Mouse (Mus musculus): ENCODE data around the gene Izumo4. TPM values are rescaled to one million over a fixed set of nuclear protein-coding genes. Genes with fewer than 3 reads are reported as not detected.

Izumo4 gene
- total RNA-seq (2022): 10 to 100 TPM; 56.6 to 73.2 (median 69.8) TPM

DNA sequence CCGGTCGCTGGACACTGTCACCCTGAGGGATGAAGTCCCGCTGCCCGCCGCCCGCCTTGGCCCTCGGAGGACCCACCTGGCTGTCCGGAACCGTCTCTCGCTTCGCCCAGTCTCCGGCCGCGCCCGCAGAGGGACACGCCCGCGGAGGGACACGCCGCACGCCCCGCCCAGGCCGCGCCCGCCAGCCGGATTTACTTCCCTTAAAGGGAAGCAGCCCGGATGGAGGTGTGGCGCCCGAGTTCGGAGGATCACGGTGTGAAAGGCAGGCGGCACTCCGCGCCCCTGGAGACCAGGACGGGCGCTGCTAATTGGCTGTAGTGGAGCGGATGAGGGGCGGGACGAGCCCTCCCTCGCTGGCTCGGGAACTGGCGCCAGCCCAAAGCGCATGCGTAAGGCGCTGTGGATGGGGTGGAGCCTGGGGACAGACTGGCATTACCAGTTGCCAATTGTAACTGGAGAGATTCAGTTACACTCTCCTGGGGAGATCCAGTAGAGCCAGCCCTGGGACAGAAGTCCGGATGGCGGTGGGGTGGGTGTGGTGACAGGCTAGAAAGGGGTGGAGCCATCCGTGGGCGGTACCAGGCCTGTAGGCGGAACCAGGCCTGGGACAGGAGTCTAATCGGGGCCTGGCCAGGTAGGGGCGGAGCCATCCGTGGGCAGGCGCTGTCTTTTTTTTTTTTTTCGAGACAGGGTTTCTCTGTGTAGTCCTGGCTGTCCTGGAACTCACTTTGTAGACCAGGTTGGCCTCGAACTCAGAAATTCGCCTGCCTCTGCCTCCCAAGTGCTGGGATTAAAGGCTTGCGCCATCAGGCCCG, at the start of gene Izumo4, which contains the start of gene Mob3a:
Gene Izumo4, plus strand, starts transcription at position 464 of the 815 bp plus-strand sequence.
Gene Mob3a, minus strand, starts transcription at position 257 of the 815 bp plus-strand sequence.
- peak; percentile 98 to 99 for DNase-seq (ENCODE audit: low spot score in 2 of 2)

DNA sequence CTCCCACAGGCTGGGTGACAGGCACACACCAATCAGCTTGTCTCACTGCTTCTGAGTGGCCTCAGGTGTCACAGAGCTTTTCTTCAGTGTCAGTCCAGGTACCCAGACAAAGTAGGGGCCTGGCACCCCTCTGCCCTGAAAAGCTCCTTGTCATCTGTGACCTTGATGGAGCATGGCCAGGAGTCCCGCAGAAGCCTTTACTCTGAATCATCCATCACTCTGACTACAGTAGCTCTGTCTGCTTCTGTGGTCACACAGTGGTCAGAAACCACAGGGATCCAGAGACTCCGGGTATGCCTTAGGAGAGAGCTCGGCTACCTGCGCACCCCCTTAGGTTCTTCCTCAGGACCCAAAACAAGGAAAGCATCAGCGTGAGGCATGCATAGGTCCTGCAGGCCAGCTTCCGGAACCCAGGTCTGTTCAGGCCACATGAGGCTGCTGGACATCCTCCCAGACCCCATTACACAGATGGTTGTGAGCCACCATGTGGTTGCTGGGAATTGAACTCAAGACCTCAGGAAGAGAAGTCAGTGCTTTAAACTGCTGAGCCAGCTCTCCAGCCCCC, 48.7 kb upstream of the Izumo4 start:
- DNase-seq (ENCODE audit: low spot score in 2 of 2): no peak

DNA sequence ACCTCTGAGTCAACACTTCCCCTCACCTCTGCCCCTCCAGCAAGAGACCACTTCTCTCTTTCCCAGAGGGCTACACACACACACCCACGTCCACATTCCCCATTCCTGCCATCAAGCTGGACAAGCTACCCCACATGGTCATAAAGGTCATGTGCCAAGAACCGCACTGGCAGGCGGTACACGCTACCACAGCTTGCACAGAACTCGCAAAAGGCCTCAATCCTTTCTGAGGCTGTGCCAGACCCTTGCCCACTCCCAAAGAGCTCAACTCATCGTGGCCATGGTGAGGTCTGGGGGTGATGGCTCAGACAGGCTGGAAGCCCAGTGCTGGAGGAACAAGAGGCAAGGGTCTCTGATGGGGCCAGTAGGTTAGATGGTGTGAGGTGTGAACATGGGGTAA, 47.1 kb upstream of the Izumo4 start:
- no peak for DNase-seq (ENCODE audit: low spot score in 2 of 2)

DNA sequence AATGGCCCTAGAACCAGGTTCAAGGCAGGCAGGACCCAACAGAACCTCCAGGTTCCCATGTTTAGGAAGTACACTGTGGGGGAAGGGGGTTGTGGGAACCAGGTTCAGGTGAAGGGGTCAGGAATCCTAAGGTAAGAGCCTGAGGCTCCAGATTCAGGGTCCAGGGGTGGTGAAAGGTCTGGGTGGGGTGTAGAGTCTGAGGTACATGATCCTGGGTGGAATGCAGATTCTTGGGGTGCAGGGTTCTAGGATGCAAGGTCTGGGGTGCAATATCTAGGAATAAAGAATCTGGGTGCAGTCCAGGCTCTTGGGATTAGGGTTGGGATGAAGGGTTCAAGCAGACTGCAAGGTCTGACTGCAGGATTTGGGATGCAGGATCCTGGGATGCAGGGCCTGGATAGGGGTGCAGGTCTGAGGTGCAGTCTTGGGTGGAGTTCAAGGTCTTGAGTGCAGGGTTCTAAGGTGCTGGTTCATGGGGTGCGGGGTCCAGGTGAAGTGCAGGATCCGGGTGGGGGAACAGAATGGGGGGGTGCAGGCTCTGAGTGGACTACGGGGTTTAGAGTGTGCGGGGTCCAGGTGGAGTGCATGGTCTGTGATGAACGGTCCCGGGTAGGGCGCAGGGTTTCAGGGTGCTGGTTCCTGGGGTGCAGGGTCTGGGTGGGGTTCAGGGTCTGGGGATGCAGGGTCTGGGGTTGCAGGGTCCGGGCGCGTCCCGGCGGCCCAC, 46.4 kb upstream of the Izumo4 start:
- no peak for DNase-seq (ENCODE audit: low spot score in 2 of 2)

DNA sequence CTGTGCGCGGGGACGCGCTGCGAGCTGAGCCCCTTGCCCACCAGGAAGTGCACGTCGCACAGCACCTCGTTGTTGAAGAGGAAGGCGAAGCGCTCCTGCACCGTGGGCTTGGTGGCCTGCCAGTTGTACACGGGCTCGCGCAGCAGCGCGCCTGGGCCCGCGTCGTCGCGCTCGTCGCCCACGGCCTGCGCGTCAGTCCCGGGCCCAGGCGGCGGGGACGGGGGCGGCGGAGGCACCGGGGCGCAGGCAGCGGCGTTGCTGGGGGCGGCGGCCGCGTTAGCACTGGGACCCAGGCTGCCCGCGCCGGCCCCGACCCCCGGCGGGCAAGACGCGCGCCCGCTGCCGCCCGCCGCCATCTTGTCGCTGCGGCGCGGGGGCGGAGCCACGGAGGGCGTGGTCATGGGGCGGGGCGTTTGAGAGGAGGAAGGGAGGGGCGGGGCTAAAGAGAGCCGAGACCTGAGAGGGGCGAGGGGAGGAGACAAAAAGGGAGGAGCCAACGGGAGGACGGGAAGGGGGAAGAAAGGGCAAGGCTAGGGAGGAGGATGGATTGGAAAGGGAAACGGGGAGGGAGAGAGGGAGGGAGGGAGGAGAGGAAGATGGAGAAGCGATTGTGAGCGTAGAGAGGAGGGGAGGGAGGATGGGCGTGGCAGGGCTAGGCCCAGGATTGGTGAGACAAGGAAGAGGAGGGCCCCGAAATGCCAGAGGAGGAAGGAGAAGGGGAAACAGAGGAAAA, 45.7 kb upstream of the Izumo4 start:
- peak; percentile 91 to 95 for DNase-seq (ENCODE audit: low spot score in 2 of 2)

DNA sequence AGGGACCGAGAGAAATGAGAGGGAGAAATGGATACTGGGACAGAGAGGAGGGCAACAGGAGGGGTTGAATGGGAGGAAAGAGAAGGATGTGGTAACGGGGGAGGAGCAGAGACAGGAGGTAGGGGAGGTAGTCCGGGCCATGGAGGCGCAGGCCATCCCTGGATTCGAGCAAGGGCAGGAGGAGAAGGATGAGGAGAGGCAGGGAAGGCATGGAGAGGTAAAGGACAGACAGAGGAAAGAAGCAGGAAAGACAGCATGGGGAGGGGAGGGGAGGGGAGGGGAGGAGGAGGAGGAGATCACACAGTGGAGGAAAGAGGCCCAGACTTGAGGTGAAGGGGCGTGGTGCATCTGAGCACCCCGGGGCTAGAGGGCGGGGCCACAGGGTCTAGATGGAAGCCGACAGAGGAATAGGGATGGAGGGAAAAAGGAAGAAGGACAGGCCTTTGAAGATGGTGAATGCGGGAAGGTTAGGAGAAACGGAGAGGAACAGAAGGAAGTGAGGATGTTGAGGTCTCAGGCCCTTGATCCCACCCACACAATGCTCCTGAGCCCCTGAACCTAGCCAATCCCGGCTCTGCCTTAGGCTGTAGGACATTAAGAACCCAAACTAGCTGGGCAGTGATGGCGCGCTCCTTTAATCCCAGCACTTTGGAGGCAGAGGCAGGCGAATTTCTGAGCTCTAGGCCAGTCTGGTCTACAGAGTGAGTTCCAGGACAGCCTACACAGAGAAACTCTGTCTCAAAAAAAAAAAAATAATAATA, 44.9 kb upstream of the Izumo4 start, which contains the start of gene Btbd2:
Gene Btbd2, minus strand, starts transcription at position 209 of the 761 bp plus-strand sequence.
- DNase-seq (ENCODE audit: low spot score in 2 of 2): no peak

DNA sequence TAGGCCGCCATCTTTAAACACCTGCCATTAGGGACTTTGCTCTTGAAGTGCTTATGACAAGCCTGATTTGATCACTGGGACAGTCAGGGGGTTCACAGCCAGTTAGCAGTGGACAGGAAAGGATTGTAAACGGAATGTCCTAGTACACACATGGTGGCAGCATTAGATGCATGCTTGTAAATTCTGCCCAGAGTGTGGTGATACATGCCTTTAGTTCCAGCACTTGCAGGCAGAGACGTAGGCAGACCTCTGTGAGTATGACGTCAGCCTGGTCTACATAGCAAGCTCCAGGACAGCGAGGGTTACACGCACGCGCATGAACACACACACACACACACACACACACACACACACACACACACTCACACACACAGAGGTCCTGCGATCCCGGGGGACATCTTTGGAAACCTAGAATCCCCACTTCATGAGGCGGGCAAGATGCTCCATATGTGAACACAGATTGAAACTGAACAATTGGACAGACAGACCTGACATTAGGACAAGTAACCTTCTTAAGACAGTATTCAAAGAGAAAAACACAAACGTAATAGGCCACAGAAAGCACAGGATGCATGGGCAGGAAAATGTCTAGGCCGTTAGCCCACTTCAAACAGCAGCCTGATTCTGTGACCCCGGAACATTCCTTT, 43.7 kb upstream of the Izumo4 start:
- DNase-seq (ENCODE audit: low spot score in 2 of 2): no peak

DNA sequence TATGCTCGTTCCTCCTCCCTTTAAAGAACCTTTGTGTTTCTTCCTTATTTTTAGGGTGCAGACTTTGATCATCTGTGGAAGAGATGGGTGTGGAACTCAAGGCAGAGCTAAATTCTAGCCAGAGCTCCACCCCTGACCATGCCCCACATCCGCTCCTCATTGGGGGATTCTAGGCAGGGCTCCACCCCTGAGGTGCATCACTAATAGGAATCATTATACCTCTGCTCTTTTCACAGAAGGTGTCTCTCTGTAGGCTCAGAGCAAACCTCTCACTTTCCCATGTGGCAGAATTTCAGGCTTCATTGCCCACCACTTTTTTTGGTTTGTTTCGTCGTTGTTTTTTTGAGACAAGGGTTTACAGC, 43.2 kb upstream of the Izumo4 start:
- DNase-seq (ENCODE audit: low spot score in 2 of 2): no peak

DNA sequence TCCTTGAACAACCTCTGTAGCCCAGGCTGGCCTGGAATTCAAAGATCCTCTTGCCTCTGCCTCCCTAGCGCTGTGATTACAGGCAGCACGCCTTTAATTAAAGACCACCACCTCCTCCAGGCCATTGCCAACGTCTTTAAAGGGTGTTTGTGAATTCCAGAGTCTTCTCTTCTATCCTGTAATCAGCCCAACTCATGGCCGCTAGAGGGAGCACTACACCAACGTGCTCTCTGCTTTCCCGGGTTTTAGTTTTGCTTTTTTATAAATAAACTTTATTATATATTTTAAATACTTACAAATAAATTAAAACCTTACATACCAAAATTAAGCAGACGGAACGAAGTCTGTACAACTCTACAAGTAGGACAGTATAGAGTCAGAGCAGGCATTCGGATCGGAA, 42.8 kb upstream of the Izumo4 start:
- DNase-seq (ENCODE audit: low spot score in 2 of 2): peak in 1 of 2 experiments; percentile 83

DNA sequence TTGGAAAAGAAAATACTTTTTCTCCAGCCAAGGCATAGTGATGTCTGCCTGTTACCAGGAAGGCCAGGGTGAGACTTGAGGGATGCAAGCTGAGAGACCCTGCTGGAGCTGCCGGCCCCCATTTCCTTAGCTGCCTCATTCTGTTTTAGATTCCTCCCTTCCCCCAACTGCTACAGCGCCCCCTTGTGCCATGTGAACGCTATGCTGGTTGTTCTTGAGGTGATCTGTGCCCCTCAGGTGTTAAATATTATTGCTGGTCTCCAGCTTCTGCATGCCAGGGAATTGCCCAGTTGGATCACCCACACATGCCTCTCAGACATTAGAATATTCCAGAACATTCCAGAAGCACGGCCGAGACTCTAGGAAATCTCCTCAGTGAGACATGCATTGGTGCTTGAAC, 40.8 kb upstream of the Izumo4 start:
- no peak for DNase-seq (ENCODE audit: low spot score in 2 of 2)

DNA sequence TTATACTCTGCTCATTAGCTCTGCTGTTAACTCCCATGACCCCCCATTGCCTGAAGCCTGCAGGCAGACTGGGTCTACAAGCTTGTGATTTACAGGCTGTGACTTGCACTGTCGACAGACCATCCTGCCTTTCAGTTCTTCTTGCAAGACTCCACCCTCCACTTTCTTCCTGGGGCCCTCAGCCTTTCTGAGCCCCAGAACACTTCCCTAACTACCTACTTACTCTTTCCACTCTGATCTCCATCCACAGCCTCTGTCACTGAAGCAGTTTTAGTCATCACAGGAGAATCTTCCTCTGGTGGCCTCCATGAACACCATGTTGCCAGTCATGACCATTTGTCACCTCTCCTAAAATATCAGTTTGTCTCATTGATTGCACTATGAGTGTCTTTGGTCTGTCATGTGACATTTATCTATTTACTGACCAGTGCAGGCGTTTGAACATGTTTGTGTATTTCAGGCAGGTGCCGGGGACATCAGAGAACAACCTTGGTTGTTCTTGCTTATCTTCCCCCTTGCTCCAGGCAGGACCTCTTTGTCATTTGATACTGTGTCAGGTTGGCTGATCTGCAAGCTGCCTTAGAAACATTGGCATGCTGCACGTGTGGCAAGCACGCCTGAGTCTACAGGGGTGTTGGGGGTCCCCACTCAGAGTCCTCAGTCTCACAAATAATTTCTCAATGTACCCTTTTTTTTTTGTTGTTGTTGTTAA, 38.3 kb upstream of the Izumo4 start:
- no peak for DNase-seq (ENCODE audit: low spot score in 2 of 2)

DNA sequence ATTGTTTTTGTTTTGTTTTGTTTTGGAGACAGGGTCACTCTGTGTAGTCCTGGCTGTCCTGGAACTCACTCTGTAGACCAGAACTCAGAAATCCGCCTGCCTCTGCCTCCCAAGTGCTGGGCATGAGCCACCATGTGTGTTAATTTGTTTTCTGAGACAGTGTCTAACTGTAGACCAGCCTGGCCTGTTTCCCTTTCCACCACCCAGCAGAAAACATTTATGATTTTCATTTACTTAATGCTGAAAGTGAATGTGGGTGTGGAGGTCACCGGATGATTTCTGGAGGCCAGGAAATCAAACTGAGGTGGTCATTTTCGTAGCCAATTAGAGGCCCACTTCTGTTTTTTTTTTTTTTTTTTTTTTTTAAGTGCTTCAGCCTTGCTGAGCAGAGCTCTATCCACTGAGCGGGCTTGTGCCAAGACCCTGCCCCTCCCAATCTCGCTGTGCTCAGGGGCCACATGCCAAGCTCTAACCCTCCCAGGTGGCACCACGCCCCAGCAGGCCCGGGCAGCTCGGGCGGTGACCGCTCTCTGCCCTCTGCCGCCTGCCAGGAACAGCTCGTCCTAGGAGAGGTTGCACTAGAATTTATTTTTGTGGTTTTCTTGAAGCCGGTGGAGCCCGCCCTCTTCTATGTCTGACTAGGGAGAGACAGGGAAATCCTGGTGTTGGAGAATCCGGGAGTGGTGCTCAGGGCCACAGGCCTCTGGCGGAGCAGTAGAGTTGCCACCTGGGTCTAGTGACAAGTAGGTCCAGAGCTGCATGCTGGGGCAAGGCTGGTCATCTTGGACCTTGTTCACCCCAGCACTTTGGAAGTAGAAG, 37.6 kb upstream of the Izumo4 start:
- no peak for DNase-seq (ENCODE audit: low spot score in 2 of 2)

DNA sequence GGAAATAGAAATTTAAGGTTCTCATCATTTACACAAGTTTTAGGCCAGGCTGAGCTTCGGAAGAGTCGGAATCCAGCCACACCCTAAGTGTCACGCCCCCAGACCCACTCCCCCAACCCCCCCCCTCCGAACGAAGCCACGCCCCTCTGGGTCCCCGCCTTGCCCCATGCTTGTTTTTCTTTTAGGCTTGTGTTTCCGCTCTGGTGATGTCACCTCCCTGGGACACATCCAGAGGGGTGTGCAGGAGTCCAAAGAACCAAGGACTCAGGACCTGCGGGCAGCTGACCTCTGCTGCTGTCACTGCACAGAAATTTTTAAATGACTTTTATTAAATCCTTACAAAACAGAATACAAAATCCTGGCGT, 37.0 kb upstream of the Izumo4 start:
- no peak for DNase-seq (ENCODE audit: low spot score in 2 of 2)

DNA sequence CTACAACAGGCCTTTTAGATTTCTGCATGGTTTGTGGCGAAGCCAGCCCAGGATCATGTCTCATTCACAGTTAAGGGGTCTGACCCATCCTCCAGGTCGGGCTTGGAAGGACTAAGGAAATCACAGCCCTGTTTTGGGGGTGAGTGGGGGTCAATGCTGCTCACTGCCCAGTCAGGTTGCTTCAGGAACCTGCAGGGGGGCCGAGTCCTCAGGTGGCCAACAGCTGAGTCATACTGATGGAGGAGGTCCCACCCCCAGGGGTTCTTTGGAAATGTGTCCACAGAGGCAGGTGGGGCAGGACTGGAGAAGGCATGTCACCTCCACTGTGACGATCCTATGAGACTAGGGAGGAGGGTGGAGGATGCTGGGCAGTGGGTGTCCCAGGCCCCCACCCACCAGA, 36.5 kb upstream of the Izumo4 start:
- no peak for DNase-seq (ENCODE audit: low spot score in 2 of 2)

DNA sequence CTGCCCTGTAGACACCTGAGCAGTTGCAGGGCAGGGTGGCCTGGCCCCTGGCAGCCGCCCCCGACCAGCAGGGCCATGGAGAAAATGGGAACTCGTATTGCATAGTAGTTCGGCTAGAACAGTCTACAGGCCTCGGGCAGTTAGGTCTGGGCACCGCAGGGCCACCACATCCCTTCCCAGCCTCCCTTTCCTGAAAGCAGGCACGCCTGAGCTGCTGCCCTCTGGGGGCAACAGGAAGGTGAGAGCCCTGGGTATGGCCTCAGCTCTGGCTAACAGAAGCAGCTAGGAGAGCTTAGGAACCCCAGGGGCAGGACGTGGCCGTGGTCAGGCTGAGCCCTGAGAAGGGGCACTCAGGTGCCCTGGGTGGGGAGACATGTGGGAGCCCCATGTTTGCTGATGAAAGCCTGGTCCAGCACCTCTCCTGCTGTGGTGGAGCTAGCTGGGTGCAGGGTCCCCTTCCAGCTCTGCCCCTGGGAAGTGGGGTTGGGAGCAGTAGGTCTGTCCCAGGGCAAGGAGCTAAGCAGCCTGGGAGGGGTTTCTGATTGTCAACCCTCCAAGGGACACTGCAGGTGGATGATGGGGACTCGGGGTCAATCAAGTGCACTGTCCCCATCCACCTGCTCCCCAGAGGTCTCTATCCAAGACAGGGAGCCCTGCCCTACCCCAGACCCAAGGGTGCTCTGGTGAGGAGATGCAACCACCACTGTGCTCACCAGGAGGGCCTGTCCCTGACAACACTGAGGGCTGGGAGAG, 35.8 kb upstream of the Izumo4 start:
- no peak for DNase-seq (ENCODE audit: low spot score in 2 of 2)

DNA sequence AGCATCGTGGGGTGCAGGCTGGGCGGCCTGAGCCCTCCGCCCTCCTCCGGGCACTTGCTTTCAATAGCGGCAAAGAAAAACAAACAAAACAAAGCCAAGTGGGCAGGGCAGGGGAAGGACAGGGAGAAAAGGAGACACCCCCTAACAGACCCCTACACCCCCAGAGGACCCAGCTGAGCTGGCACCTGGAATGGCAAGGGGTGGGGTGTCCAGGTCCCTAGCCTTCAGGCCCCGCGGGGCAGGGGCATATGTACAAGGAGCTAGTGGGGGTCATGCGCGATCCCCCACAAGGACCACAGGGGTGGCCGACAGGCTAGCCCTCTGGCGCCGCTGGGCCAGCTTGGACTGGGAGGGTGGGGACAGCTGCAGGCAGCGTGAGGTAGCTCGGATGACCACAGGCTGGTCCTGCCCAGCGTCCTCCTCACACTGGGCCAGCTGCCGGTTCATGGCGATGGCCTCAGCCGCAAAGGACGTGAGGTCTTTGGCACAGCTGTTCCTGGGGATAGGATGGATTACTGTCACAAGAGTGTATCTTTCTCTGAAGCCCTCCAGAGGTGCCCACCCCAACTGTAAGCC, 35.1 kb upstream of the Izumo4 start:
- no peak for DNase-seq (ENCODE audit: low spot score in 2 of 2)

DNA sequence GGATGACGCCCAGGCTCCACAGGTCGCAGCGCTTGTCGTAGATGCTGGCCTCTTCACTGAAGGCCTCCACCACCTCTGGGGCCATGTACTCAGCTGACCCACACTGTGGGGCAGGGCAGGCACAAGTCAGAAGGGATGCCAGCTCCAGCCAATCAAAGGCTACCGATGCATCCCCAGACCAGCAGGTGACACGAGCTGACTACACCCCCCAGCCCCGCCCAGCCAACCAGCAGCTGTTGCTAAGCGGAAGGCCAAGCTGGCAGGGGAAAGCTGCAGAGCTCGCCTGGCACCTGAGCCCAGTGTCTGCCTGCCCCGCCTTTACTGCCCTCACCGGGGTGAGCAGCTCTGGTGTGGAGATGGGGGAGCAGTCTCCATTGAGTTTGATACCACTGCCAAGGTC, 33.4 kb upstream of the Izumo4 start:
- DNase-seq (ENCODE audit: low spot score in 2 of 2): no peak

DNA sequence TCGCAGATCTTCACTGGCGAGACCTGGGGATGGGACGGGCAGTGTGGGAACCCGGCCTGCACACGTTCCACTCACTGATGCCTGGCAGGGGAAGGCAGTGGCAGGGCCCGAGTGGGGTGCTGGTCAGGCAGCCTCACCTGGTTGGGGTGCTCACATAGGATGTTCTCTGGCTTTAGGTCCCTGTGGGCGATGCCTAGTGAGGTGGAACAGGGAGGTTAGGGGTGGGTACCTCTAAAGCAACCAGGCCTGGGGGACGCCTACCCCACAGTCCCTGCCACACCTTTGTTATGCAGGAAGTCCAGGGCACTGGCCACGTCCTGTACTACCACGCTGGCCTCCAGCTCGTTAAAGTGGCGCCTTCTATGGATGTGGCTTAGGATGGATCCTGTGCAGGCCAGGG, 33.0 kb upstream of the Izumo4 start:
- DNase-seq (ENCODE audit: low spot score in 2 of 2): no peak
